Mouse (Mus musculus) ES-Bruce4 (cell line): ENCODE data around the gene Fam167b.
A peak's percentile ranks its signal among the peaks of the same experiment; 100 is the strongest.

Experiments
- CTCF ChIP-seq: IDR thresholded peaks from one replicate; pipeline ENCODE4 v1.8.1; 2011; ENCODE audit warnings: low read depth, low read length
- POLR2A ChIP-seq: IDR thresholded peaks from one replicate; pipeline ENCODE4 v1.8.1; 2011; ENCODE audit warnings: low read length; ENCODE audit not compliant: insufficient read depth

GRCm38 (mm10) chr4:129600233-129601158 is 22.1 kb upstream of the Fam167b start, which contains the start of the genes Eif3i and Tmem234:
- TF ChIP-seq CTCF (no peak), POLR2A (peak; percentile 66)
